Mouse (Mus musculus): Measurements from ENCODE around the gene Gm17334. TPM values are rescaled to one million over a fixed set of nuclear protein-coding genes. Genes with fewer than 3 reads are reported as not detected.

Gm17334 gene
- polyA plus RNA-seq, 1 experiment from 2014 or later: not detected

- no peak overlapping the region for H3K27ac ChIP-seq (replicated peaks)
- no peak overlapping the region for H3K4me2 ChIP-seq
- H3K4me1 ChIP-seq: no peaks in the 10 kb centered on the region
- ATAC-seq (ENCODE audit: low FRiP score): no peak
- WGBS: 69% methylated on average over 5 of the region's 5 CpGs
- H3K4me3 ChIP-seq (replicated peaks): no peak overlapping the region
- H3K9ac ChIP-seq (replicated peaks): no peak overlapping the region
- no peaks in the 10 kb centered on the region for H3K36me3 ChIP-seq
- H3K9me3 ChIP-seq (replicated peaks): no peaks in the 10 kb centered on the region
- H3K27me3 ChIP-seq (replicated peaks): no peaks in the 10 kb centered on the region
Observed at GRCm38 (mm10) chr11:53810156-53810555, 37.2 kb upstream of the Gm17334 start.

GRCm38 (mm10) chr11:53809354-53809753 is 36.4 kb upstream of the Gm17334 start:
- Histone ChIP-seq H3K9ac (replicated peaks) (no peak overlapping the region), H3K27ac (replicated peaks) (no peak overlapping the region), H3K4me1 (no peaks in the 10 kb centered on the region), H3K4me2 (no peak overlapping the region), H3K9me3 (replicated peaks) (no peaks in the 10 kb centered on the region), H3K4me3 (replicated peaks) (no peak overlapping the region), H3K27me3 (replicated peaks) (no peaks in the 10 kb centered on the region), H3K36me3 (no peaks in the 10 kb centered on the region)
- no peak for ATAC-seq (ENCODE audit: low FRiP score)
- 46% methylated on average over 5 of the region's 5 CpGs for WGBS

- H3K27me3 ChIP-seq (replicated peaks): no peaks in the 10 kb centered on the region
- H3K9ac ChIP-seq (replicated peaks): no peak overlapping the region
- ATAC-seq (ENCODE audit: low FRiP score): no peak
- 75% methylated on average over 9 of the region's 9 CpGs for WGBS
- no peak overlapping the region for H3K4me2 ChIP-seq
- H3K9me3 ChIP-seq (replicated peaks): no peaks in the 10 kb centered on the region
- no peak overlapping the region for H3K27ac ChIP-seq (replicated peaks)
- no peak overlapping the region for H3K4me3 ChIP-seq (replicated peaks)
- no peaks in the 10 kb centered on the region for H3K36me3 ChIP-seq
- H3K4me1 ChIP-seq: no peaks in the 10 kb centered on the region
Observed at GRCm38 (mm10) chr11:53805786-53806185, 32.8 kb upstream of the Gm17334 start.

GRCm38 (mm10) chr11:53804569-53805344 is 31.8 kb upstream of the Gm17334 start:
- Histone ChIP-seq H3K4me3 (replicated peaks) (no peak overlapping the region), H3K4me1 (no peaks in the 10 kb centered on the region), H3K4me2 (no peak overlapping the region), H3K9ac (replicated peaks) (no peak overlapping the region), H3K9me3 (replicated peaks) (no peaks in the 10 kb centered on the region), H3K36me3 (no peaks in the 10 kb centered on the region), H3K27ac (replicated peaks) (no peak overlapping the region), H3K27me3 (replicated peaks) (no peaks in the 10 kb centered on the region)
- ATAC-seq (ENCODE audit: low FRiP score): no peak
- WGBS: 85% methylated on average over 14 of the region's 14 CpGs

GRCm38 (mm10) chr11:53803494-53803893 is 30.5 kb upstream of the Gm17334 start:
- Histone ChIP-seq H3K27ac (replicated peaks) (no peak overlapping the region), H3K4me1 (no peaks in the 10 kb centered on the region)
- ATAC-seq (ENCODE audit: low FRiP score): no peak

GRCm38 (mm10) chr11:53803093-53803492 is 30.1 kb upstream of the Gm17334 start:
- Histone ChIP-seq H3K9ac (replicated peaks) (no peak overlapping the region), H3K9me3 (replicated peaks) (no peaks in the 10 kb centered on the region), H3K4me2 (no peak overlapping the region), H3K27ac (replicated peaks) (no peak overlapping the region), H3K36me3 (no peaks in the 10 kb centered on the region), H3K4me1 (no peaks in the 10 kb centered on the region), H3K4me3 (replicated peaks) (no peak overlapping the region), H3K27me3 (replicated peaks) (no peaks in the 10 kb centered on the region)
- WGBS: 86% methylated on average over 12 of the region's 12 CpGs
- ATAC-seq (ENCODE audit: low FRiP score): no peak

More at GRCm38 (mm10) chr11:53803494-53803893, 30.5 kb upstream of the Gm17334 start:
- Histone ChIP-seq H3K4me3 (replicated peaks) (no peak overlapping the region), H3K4me2 (no peak overlapping the region), H3K27me3 (replicated peaks) (no peaks in the 10 kb centered on the region), H3K9ac (replicated peaks) (no peak overlapping the region), H3K9me3 (replicated peaks) (no peaks in the 10 kb centered on the region), H3K36me3 (no peaks in the 10 kb centered on the region)
- WGBS: 87% methylated on average over 6 of the region's 6 CpGs

GRCm38 (mm10) chr11:53800975-53801374 is 28.0 kb upstream of the Gm17334 start:
- Histone ChIP-seq H3K9me3 (replicated peaks) (no peaks in the 10 kb centered on the region), H3K27me3 (replicated peaks) (no peaks in the 10 kb centered on the region), H3K4me3 (replicated peaks) (no peak overlapping the region), H3K27ac (replicated peaks) (no peak overlapping the region), H3K4me2 (no peak overlapping the region), H3K9ac (replicated peaks) (no peak overlapping the region), H3K4me1 (peaks cover 10% of the 10 kb centered on the region), H3K36me3 (no peaks in the 10 kb centered on the region)
- 87% methylated on average over 5 of the region's 5 CpGs for WGBS
- ATAC-seq (ENCODE audit: low FRiP score): no peak

GRCm38 (mm10) chr11:53800036-53800435 is 27.0 kb upstream of the Gm17334 start:
- 60% methylated on average over 4 of the region's 4 CpGs for WGBS

GRCm38 (mm10) chr11:53798041-53798711 is 25.2 kb upstream of the Gm17334 start:
- no peak overlapping the region for H3K4me2 ChIP-seq
- WGBS: 91% methylated on average over 10 of the region's 10 CpGs

More at GRCm38 (mm10) chr11:53800036-53800435, 27.0 kb upstream of the Gm17334 start:
- no peak for ATAC-seq (ENCODE audit: low FRiP score)
- Histone ChIP-seq H3K4me1 (peaks cover 15% of the 10 kb centered on the region), H3K9ac (replicated peaks) (no peak overlapping the region), H3K4me2 (no peak overlapping the region), H3K27ac (replicated peaks) (no peak overlapping the region), H3K4me3 (replicated peaks) (no peak overlapping the region), H3K36me3 (no peaks in the 10 kb centered on the region), H3K27me3 (replicated peaks) (no peaks in the 10 kb centered on the region), H3K9me3 (replicated peaks) (no peaks in the 10 kb centered on the region)

GRCm38 (mm10) chr11:53797386-53797920 is 24.5 kb upstream of the Gm17334 start:
- H3K27ac ChIP-seq (replicated peaks): no peak overlapping the region
- no peak overlapping the region for H3K4me2 ChIP-seq
- H3K27me3 ChIP-seq (replicated peaks): no peaks in the 10 kb centered on the region
- no peak for ATAC-seq (ENCODE audit: low FRiP score)
- H3K9me3 ChIP-seq (replicated peaks): no peaks in the 10 kb centered on the region
- H3K4me3 ChIP-seq (replicated peaks): no peak overlapping the region
- H3K9ac ChIP-seq (replicated peaks): no peak overlapping the region
- WGBS: 41% methylated on average over 6 of the region's 6 CpGs
- H3K36me3 ChIP-seq: no peaks in the 10 kb centered on the region
- H3K4me1 ChIP-seq: peaks cover 15% of the 10 kb centered on the region

More at GRCm38 (mm10) chr11:53798041-53798711, 25.2 kb upstream of the Gm17334 start:
- Histone ChIP-seq H3K4me1 (peaks cover 15% of the 10 kb centered on the region), H3K27me3 (replicated peaks) (no peaks in the 10 kb centered on the region), H3K36me3 (no peaks in the 10 kb centered on the region), H3K9ac (replicated peaks) (no peak overlapping the region), H3K4me3 (replicated peaks) (no peak overlapping the region), H3K9me3 (replicated peaks) (no peaks in the 10 kb centered on the region), H3K27ac (replicated peaks) (no peak overlapping the region)
- no peak for ATAC-seq (ENCODE audit: low FRiP score)

- 66% methylated on average over 12 of the region's 12 CpGs for WGBS
- no peak for ATAC-seq (ENCODE audit: low FRiP score)
- H3K4me3 ChIP-seq (replicated peaks): no peak overlapping the region
- H3K27me3 ChIP-seq (replicated peaks): no peaks in the 10 kb centered on the region
- H3K9me3 ChIP-seq (replicated peaks): no peaks in the 10 kb centered on the region
- no peaks in the 10 kb centered on the region for H3K36me3 ChIP-seq
- no peak overlapping the region for H3K27ac ChIP-seq (replicated peaks)
- no peak overlapping the region for H3K9ac ChIP-seq (replicated peaks)
- H3K4me2 ChIP-seq: no peak overlapping the region
- peaks cover 15% of the 10 kb centered on the region for H3K4me1 ChIP-seq
Observed at GRCm38 (mm10) chr11:53796409-53797151, 23.6 kb upstream of the Gm17334 start.
